Mouse (Mus musculus) kidney, embryonic 16.5 days (tissue): ENCODE measurements around the gene Tex19.1. TPM values are rescaled to one million over a fixed set of nuclear protein-coding genes. Genes with fewer than 3 reads are reported as not detected.

Experiments
- ATAC-seq: fragments of 200-750 bp; cut with Nextera tagmentation; 2 replicates; pipeline ENCODE4 v1.8.0; 2017; ENCODE audit warnings: moderate TSS enrichment; ENCODE audit not compliant: low FRiP score, low TSS enrichment
- H3K27ac ChIP-seq: fragments of 300-500 bp; sonication (generic); 2 replicates; pipeline ENCODE4 v1.5.1; 2014; ENCODE audit warnings: low read length
- H3K27me3 ChIP-seq: fragments of 300-500 bp; sonication (generic); 2 replicates; pipeline ENCODE4 v1.6.1; 2014; ENCODE audit warnings: low read length, control low read depth, mixed read lengths; ENCODE audit not compliant: insufficient read depth
- H3K36me3 ChIP-seq: fragments of 300-500 bp; sonication (generic); 2 replicates; pipeline ENCODE4 v1.6.1; 2014; ENCODE audit warnings: low read length, control low read depth, mixed read lengths; ENCODE audit not compliant: insufficient read depth
- H3K4me1 ChIP-seq: fragments of 300-500 bp; sonication (generic); 2 replicates; pipeline ENCODE4 v1.6.1; 2014; ENCODE audit warnings: low read length, control low read depth, mixed read lengths; ENCODE audit not compliant: insufficient read depth
- H3K4me2 ChIP-seq: fragments of 300-500 bp; sonication (generic); replicated peaks from 2 replicates; pipeline ENCODE4 v1.6.1; 2014; ENCODE audit warnings: low read depth, low read length
- H3K4me3 ChIP-seq: fragments of 300-500 bp; sonication (generic); 2 replicates; pipeline ENCODE4 v1.5.1; 2014; ENCODE audit warnings: mild to moderate bottlenecking, low read length
- H3K9ac ChIP-seq: fragments of 300-500 bp; sonication (generic); replicated peaks from 2 replicates; pipeline ENCODE4 v1.6.1; 2014; ENCODE audit warnings: low read length
- H3K9me3 ChIP-seq: fragments of 300-500 bp; sonication (generic); 2 replicates; pipeline ENCODE4 v1.6.1; 2016; ENCODE audit warnings: low read length, control low read depth
- WGBS: fragments of 180-500 bp; shearing (Covaris S2); extraction: QIAGEN DNeasy Blood & Tissue Kit; methylation state at CpG from one replicate; pipeline ENCODE4 v1.1.7; 2014; 5-methylcytosine and 5-hydroxymethylcytosine counted together
- polyA plus RNA-seq: library from polyadenylated mRNA; unstranded; fragments of >200 nt; fragmentation: Nextera tagmentation; extraction: Ambion mirVana; gene quantifications from 2 replicates; pipeline ENCODE4 v1.2.1, GENCODE M21; 2015

Gene Tex19.1
- polyA plus RNA-seq, 1 experiment from 2014 or later, result 0.20 TPM

- Histone ChIP-seq H3K9me3 (no peaks in the 10 kb centered on the region), H3K4me1 (no peaks in the 10 kb centered on the region), H3K4me2 (no peak overlapping the region), H3K9ac (no peak overlapping the region), H3K27ac (no peak overlapping the region), H3K27me3 (no peaks in the 10 kb centered on the region), H3K4me3 (no peak overlapping the region), H3K36me3 (no peaks in the 10 kb centered on the region)
- no peak for ATAC-seq
- 90% methylated on average over 18 of the region's 18 CpGs for WGBS
Measured at GRCm38 (mm10) chr11:121118106-121118505, 27.8 kb upstream of the Tex19.1 start.

DNA sequence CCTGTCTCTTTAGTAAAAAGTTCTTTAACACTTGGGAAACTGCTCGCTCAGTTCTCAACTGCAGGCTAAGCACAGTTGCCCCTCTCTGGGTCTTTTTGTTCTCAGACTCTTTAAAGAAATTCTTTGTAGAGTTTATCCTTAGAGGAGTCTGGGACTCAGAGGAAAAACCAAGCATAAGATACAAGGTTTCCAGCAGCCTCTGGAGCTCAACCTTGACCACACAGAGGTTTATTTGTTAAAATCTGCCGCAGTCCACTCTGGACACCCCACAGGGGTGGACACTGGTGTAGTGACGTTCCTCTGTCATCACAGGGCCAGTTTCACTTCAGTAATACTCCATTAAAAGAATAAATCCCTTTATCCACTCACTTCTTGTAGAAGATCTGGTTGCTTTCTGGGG, 27.4 kb upstream of the Tex19.1 start, which contains the start of gene Tex19.2:
Gene Tex19.2, minus strand, starts transcription at position 101 of the 400 bp plus-strand sequence.
- Histone ChIP-seq H3K36me3 (no peaks in the 10 kb centered on the region), H3K27me3 (no peaks in the 10 kb centered on the region), H3K27ac (no peak within 1 kb of the TSS), H3K4me2 (no peak within 1 kb of the TSS), H3K4me3 (no peak within 1 kb of the TSS), H3K4me1 (no peaks in the 10 kb centered on the region), H3K9me3 (no peaks in the 10 kb centered on the region), H3K9ac (no peak within 1 kb of the TSS)
- WGBS, result 94% methylated on average over 3 of the region's 3 CpGs
- no peak for ATAC-seq

DNA sequence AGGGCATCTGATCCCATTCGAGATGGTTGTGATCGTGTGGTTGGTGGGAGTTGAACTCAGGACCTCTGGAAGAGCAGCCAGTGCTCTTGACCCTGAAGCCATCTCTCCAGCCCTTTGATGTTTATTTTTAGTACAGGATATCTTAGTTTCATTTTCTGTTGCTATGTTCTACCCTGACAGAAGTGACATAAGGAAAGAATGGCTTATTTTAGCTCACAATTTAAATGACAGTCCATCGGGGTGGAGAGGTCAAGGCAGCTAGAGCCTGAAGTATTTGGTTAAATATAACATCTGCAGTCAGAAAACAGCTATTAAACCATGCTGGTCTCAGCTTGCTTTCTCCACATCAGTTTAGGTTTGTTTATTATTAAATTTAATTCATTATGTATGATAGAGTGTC, 24.8 kb upstream of the Tex19.1 start:
- 56% methylated on average over 3 of the region's 3 CpGs for WGBS
- no peak for ATAC-seq
- H3K4me3 ChIP-seq, result no peak overlapping the region
- H3K4me2 ChIP-seq, result no peak overlapping the region
- no peaks in the 10 kb centered on the region for H3K9me3 ChIP-seq
- H3K4me1 ChIP-seq, result no peaks in the 10 kb centered on the region
- no peak overlapping the region for H3K9ac ChIP-seq
- H3K27ac ChIP-seq, result no peak overlapping the region
- H3K27me3 ChIP-seq, result no peaks in the 10 kb centered on the region
- H3K36me3 ChIP-seq, result no peaks in the 10 kb centered on the region

DNA sequence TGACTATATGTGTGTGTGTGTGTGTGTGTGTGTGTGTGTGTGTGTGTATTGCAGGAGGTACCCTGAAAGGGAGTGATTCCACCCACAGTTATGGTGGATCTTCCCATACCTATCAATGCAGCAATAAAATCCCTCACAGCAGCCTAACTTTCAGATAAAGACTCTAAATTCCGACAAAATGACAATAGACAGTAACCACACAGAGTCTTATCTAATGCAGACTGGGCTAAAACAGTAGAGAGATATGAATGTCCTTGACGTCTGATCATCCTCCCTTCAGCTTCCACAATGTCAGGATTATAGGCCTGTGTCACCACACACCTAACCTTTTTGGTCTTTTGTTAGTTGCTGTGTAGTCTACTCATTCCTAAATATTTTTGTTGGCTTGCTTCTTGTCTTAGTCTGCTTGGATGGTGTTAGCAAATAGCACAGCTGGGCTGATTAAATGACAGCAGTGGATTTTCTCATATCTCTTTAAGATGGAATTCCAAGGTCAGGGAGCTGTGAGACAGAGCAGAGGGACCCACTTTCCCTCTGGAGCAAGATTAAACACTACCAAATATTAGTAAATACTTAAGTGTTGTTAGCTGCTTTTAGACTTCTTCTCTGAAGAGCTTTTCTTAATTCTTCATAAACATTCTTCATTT, 23.8 kb upstream of the Tex19.1 start:
- Histone ChIP-seq H3K4me1 (no peaks in the 10 kb centered on the region), H3K27ac (no peak overlapping the region)

GRCm38 (mm10) chr11:121123438-121123837, 22.5 kb upstream of the Tex19.1 start:
- H3K36me3 ChIP-seq, result no peaks in the 10 kb centered on the region
- H3K27ac ChIP-seq, result no peak overlapping the region
- H3K27me3 ChIP-seq, result no peaks in the 10 kb centered on the region
- no peak for ATAC-seq
- no peak overlapping the region for H3K4me2 ChIP-seq
- no peak overlapping the region for H3K4me3 ChIP-seq
- no peak overlapping the region for H3K9ac ChIP-seq
- H3K9me3 ChIP-seq, result no peaks in the 10 kb centered on the region
- H3K4me1 ChIP-seq, result no peaks in the 10 kb centered on the region
- 93% methylated on average over 4 of the region's 4 CpGs for WGBS

More for the DNA sequence above, 23.8 kb upstream of the Tex19.1 start:
- H3K9ac ChIP-seq, result no peak overlapping the region
- no peak overlapping the region for H3K4me2 ChIP-seq
- H3K36me3 ChIP-seq, result no peaks in the 10 kb centered on the region
- ATAC-seq, result no peak
- H3K4me3 ChIP-seq, result no peak overlapping the region
- no peaks in the 10 kb centered on the region for H3K9me3 ChIP-seq
- H3K27me3 ChIP-seq, result no peaks in the 10 kb centered on the region
- WGBS, result 66% methylated on average over 2 of the region's 2 CpGs

- WGBS, result 82% methylated on average over 3 of the region's 3 CpGs
- no peak for ATAC-seq
- H3K4me2 ChIP-seq, result no peak overlapping the region
Measured at GRCm38 (mm10) chr11:121125522-121126172, 20.3 kb upstream of the Tex19.1 start.

DNA sequence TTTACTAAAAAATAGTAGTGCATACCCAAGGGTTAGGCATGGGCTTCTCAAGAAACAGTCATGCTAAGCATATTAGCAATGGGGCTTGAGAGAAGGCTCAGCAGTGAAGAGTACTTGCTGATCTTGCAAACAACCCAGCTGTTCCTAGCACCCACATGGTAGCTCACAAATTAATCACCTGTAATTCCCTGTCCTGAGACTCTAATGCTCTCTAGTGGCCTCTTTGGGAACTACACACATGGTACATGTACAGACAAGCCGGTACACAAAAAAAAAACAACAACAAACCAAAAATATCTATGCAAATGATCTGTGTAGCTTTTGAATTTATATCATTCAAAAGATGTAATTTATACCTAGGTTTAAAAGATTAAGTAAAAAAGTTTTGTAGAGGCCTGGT, 19.5 kb upstream of the Tex19.1 start:
- H3K4me3 ChIP-seq, result no peak overlapping the region
- H3K36me3 ChIP-seq, result no peaks in the 10 kb centered on the region
- ATAC-seq, result no peak
- no peaks in the 10 kb centered on the region for H3K9me3 ChIP-seq
- no peak overlapping the region for H3K27ac ChIP-seq
- H3K4me1 ChIP-seq, result no peaks in the 10 kb centered on the region
- H3K4me2 ChIP-seq, result no peak overlapping the region
- H3K27me3 ChIP-seq, result no peaks in the 10 kb centered on the region
- WGBS, result 85% methylated on average over 1 of the region's 1 CpGs
- H3K9ac ChIP-seq, result no peak overlapping the region

More at GRCm38 (mm10) chr11:121125522-121126172, 20.3 kb upstream of the Tex19.1 start:
- Histone ChIP-seq H3K9me3 (no peaks in the 10 kb centered on the region), H3K4me1 (no peaks in the 10 kb centered on the region), H3K4me3 (no peak overlapping the region), H3K27me3 (no peaks in the 10 kb centered on the region), H3K36me3 (no peaks in the 10 kb centered on the region), H3K27ac (no peak overlapping the region), H3K9ac (no peak overlapping the region)

DNA sequence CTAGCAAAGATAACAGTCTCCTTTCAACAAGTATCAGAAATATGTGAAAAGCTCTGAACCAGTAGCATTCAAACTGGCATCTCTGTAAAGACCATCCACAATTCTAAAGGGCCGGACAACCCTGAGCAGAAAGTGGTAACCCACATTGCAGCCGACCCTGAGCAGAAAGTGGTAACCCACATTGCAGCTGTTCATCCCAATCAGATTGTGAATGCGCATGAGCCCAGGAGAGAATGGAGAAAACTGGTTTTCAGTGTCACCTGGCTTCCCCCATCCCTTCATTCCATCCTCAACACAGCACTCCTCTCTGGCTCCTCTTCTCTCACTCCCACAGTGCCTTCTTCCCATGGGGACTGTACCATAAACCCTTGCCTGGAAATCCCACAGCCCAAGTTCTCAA, 18.5 kb upstream of the Tex19.1 start:
- H3K9ac ChIP-seq, result no peak overlapping the region
- H3K4me2 ChIP-seq, result no peak overlapping the region
- H3K4me1 ChIP-seq, result no peaks in the 10 kb centered on the region
- H3K4me3 ChIP-seq, result no peak overlapping the region
- no peaks in the 10 kb centered on the region for H3K36me3 ChIP-seq
- ATAC-seq, result no peak
- no peaks in the 10 kb centered on the region for H3K9me3 ChIP-seq
- no peak overlapping the region for H3K27ac ChIP-seq
- WGBS, result 87% methylated on average over 3 of the region's 3 CpGs
- no peaks in the 10 kb centered on the region for H3K27me3 ChIP-seq

GRCm38 (mm10) chr11:121129616-121130015, 16.3 kb upstream of the Tex19.1 start:
- ATAC-seq, result no peak
- no peaks in the 10 kb centered on the region for H3K36me3 ChIP-seq
- H3K27me3 ChIP-seq, result no peaks in the 10 kb centered on the region
- H3K27ac ChIP-seq, result no peak overlapping the region
- H3K4me1 ChIP-seq, result no peaks in the 10 kb centered on the region
- no peak overlapping the region for H3K9ac ChIP-seq
- no peak overlapping the region for H3K4me2 ChIP-seq
- no peak overlapping the region for H3K4me3 ChIP-seq
- WGBS, result 60% methylated on average over 1 of the region's 1 CpGs
- H3K9me3 ChIP-seq, result no peaks in the 10 kb centered on the region

- ATAC-seq, result no peak
- Histone ChIP-seq H3K9ac (no peak overlapping the region), H3K27me3 (no peaks in the 10 kb centered on the region), H3K27ac (no peak overlapping the region), H3K9me3 (no peaks in the 10 kb centered on the region), H3K4me3 (no peak overlapping the region), H3K36me3 (no peaks in the 10 kb centered on the region), H3K4me2 (no peak overlapping the region), H3K4me1 (no peaks in the 10 kb centered on the region)
- 34% methylated on average over 1 of the region's 1 CpGs for WGBS
Measured at GRCm38 (mm10) chr11:121134600-121134999, 11.3 kb upstream of the Tex19.1 start.
